Mouse (Mus musculus) embryo, embryonic 9.5 days (tissue): Measurements from ENCODE around the gene March4.

Experiments used
- DNase-seq: peaks from one replicate; pipeline ENCODE4 v3.0.0-alpha.2; 2017; ENCODE audit errors: extremely low spot score

Gene March4

DNA sequence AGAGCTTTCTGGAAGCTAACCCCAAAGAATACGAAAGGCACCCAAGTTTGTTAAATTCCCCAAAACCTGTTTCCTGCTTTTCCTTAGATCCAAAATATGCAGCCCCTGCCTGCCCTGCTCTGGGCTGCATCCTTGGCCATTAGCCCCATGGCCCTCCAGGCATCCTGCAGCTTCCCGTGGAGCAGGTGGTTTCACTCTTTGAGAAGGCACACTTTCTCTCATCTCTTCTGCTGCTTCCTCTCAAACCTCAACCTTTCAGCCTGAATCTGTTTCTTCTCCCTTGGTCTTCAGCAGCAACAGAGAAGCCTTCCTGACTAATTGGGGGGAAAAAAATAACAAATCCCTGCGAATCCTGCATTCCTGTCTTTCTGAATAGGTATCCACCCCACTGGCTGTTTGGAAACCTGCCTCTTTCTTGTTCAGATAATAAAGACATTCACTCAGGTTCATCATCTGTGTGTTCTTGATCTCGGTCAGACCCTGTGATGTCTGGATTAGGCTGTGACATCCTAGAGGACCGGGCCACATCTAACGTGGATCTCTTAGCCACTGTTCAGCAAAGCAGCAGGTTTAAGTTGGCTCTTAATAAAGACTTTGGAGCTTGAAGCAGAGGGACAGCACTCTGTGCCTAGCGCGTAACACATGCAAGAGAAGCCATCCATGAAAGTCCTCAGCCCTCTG, 6.1 kb downstream of the March4 start:
- no peak for DNase-seq

DNA sequence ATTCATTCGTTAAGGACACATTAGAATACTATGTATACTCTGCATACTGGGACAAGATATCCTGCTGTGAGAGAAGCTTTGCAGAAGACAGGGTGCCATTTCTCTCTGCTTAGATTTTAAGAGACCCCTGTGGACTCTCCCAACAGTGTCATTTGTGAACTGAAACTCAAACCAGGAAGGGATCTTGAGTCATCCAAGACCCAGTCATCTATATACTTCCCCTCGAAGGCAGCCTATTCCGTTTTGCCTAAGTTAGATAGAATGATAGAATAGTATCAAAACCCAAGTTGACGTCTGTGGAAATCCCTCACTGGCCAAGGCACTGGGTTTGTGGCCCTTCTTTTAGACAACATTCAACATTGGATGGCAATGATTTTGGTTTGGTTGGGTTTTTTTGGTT, 7.5 kb downstream of the March4 start:
- DNase-seq, result no peak

DNA sequence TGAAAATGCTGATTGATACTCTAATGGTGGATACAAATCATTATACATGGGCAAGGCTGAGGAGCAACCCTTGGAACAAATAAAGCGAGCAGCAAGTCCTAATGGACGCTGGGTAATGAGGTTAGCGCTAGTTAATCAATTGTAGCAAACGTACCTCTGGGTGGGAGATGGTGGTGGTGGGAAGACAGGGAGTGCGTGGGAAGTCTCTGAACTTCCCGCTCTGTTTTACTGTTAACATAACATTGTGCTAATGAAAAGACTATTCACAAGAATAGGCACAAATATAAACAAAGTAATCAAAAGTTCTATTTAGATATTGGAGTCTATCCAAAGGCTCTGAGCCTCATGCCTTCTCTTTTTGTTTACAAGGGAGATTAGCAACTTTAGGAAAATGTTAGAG, 13.1 kb downstream of the March4 start:
- no peak for DNase-seq

DNA sequence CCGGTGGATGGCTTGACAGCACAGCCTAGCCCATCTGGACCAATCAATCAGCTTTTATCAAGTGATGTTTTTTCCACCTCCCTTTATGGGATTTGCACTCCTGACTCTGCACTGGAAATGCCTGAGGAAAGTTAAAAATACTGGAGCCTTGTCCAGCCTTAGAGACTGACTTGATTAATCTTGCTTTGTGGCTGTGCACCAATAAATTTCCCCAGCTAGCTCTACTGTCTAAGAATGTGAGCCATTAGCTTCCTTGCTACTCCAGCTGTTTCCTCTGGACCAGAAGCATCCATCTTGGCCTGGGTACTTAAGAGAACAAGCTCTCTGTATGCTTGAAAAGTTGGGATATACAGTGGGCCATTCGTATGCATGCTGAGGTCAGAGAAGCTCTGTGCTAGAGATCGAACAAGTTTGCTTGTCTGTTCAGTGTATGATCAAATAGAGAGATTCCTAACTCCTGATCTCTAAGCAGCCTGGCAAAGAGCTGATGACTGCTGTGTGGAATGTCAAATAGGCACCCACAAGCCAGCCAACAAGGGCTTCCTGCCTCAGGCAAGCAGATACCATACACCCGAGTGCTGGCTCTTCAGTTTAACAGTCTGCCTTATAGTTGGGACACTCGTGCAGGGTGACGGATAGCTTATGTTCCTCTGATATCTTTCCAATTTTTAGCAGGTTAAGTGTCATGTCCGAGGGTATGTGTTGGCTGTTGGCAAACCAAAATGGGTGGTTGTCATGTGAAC, 25.8 kb downstream of the March4 start:
- no peak for DNase-seq

DNA sequence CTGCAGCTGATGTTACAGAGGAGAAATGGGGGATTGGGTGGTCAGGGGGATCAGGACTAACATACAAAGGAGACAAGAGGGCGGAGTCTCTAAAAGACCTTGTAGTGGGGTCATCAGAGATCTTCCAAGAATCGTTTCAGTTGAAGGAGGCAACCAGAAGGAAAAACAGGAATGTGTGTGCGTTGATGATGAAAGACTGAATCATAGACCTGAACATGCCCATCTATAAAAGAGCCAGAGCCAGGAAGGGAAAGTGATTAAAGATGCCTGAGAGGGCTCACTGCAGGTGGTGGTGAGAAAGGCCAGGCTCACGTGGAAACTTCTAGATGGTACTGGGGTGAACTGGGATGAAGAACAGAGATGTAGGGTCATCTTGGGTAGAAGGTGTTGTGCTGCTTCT, 27.2 kb downstream of the March4 start:
- DNase-seq, result no peak

DNA sequence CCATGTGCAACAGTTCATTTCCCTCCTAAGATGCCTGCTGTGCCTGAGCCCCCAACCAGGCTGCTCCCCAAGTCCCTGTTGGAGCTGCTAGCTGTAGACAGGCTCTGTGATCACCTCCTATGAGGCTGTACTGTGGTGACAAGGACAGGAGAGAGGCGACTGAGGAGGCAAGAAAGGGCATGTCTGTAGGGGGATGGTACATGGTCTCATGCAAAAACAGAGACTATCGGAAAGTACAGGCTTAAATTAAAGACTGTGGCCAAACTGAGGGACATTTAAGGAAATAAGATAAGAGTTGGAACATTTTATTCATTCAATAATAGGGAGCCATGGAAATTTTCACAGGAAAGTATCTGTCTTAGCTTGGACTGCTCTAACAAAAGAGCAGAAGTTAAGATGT, 29.1 kb downstream of the March4 start:
- no peak for DNase-seq

DNA sequence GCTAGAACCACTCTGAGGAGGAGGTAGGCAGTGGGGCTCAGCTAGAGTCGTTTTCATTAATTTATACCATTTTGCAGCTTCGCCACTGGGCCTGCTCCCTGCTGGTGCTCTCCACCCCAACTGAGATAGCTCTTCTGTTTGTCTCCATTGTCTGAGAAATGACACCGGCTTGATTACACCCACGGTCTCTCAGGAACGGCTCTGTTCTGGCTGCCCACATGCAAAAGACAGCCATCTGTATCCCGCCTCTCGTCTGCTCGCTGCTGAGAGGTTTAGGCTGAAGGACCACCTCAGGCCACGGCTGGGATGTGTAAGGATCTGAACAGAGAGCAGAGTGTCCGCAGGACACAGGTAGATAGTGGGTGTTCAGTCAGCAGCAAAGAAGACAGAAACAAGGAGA, 30.5 kb downstream of the March4 start:
- DNase-seq, result no peak

DNA sequence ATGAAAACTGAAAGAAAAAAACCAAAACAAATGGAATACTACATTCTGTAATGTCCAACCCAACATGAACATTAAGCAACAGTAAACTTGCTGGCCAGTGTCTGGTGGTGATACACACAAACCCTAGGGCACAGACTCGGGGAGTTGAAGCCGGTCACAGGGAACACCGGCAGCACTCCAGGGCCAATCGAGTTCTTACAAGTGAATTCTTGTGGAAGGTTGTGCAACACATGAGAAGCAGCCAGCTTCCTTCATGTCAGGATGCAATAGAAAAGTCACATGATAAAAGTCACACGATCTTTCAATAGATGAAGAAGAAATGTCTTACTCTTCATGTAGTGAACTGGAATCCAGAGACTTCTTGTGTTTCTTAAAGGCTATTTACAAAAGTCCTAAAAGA, 39.1 kb downstream of the March4 start:
- DNase-seq, result no peak

DNA sequence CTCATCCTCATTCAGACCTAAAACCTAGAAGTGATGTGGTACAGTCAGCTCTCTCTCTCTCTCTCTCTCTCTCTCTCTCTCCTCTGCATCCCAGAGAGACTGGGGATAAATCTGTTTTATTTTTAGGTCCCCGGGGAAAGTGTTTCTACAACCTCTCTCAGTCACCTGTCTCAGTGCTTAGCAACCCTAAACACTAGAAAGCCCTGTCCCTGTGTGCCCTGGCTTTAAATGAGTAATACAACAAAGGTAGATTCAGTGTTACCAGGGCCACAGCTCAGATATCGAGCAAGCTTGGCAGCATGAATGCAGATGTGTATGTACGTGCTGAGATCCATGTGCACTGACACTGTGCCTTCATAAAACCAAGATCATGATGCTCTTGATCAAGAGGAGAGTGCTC, 43.3 kb downstream of the March4 start:
- DNase-seq, result no peak

DNA sequence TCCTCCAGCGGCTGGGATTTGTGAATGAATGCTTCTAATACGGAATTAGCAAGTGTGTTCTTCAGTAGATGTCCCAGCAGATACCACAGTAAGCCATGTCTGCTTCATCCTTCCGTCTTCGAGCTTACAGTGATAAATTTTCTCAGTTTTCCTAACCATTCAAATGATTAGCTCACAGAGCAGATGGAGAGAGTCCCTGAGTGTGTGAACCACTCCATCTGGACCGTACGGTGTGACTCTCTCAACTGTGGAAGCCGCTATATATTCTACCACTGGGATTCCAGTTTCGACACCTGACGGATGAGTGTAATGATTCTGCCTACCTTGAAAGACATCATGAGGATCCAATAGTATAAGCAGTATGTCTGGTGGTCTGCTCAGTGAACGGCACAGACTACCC, 44.1 kb downstream of the March4 start:
- DNase-seq, result no peak

DNA sequence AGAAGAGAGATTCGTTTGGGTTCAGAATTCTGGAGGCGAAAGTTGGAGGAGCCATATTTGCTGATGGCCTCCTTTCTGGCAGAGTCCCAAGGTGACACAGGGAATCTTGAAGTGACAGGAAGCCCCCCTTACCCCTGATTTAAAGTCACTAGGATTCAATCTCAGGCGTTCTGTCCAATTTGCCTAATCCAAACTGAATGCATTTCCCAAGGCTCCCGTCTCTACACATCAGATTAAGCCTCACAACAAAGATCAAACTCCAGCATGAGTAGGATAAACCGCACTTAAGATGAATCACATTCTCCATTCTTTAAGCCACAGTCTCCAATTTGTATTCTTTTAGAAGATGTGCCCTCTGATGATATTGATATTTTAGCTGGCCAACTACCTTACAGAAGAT, 45.4 kb downstream of the March4 start:
- DNase-seq, result no peak

DNA sequence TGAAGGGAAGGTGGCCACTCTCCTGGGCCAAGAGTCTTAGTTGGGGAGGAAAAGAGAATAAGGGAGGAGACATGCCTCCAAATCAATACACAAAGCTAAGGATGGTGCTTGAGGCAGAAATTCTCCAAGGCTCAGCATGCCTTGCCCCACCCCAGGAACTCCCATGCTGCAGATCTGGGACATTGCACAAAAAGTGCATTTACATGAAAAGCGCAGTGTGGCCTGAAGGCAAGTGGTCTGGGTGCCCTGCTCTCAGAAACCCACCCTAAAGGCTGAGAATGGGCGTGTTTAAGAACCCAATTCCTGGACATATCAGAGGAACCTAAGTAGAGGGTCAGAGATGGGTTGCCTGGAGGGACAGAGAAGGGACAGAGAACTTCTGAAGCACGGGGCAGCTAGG, 45.9 kb downstream of the March4 start:
- DNase-seq, result no peak

DNA sequence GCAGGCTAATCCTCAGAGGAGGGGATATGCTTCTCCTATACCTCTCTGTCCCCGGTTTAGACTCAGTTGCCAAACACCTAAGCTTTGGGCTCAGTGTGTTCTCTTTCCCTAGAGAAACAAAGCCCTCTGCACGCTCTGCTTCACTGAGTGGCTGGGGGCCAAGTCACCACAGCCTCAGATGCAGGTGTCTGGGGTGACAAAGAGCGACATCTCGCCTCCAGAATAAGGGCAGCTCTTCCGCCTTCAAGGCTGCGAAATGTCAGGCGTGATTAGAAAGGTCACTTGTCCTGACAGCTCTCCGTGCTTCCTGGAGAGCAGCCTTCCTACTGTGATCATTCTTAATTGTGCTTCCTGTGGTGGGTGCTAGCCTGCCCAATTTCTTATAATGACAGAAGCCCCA, 46.5 kb downstream of the March4 start:
- DNase-seq, result peak; percentile 7

DNA sequence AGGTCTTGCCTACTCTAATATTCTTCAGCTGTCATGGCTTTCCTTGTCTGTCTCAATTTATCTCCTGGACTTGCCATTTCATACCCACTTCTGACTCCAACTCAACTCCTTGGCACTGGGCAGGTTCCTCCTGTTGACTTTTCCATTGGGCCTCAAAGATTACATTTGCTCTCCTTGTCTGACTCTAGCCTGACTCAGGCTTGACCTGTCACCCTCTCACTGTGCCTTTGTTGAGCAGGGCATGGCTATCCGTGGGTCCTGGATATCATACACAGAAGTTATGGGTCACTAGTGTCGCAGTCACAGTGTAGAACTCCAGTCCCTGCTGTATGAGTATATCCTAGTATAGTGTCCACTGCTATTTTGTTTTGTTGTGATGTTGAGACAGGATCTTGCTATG, 60.1 kb downstream of the March4 start:
- no peak for DNase-seq

DNA sequence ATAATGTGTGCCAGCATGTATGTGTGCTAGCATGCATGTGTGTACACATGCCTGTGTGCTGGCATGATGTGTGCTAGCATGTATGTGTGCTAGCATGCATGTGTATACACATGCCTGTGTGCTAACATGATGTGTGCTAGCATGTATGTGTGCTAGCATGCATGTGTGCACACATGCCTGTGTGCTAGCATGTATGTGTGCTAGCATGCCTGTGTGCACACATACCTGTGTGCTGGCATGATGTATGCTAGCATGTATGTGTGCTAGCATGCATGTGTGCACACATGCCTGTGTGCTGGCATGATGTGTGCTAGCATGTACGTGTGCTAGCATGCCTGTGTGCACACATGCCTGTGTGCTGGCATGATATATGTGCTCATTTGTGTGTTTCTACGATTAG, 67.7 kb downstream of the March4 start:
- no peak for DNase-seq

DNA sequence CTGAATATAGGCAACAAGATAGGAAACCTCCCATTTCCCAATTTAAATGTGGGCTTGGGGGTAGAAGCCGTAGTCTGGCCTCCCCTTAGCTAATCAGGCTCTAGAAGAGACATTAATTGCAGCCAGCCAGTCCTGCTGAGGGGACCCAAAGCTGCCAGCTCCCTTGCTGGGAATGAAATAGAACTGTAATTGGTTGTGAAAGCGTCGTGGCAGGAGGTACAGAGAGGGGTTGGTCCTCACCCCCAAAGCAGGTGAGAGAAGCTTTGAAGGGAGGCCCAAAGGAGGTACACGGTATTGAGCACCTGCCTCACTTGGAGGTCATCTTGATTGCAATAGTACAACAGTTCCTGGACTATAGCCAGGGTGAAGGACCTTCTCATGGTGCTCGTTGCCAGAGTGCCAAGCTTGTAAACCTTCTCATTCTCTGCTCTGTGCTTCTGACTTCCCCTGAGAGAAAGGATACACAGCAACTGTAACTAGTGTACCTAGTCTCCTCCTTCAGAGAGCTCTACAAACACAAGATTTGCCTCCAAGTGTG, 68.2 kb downstream of the March4 start:
- DNase-seq, result no peak

DNA sequence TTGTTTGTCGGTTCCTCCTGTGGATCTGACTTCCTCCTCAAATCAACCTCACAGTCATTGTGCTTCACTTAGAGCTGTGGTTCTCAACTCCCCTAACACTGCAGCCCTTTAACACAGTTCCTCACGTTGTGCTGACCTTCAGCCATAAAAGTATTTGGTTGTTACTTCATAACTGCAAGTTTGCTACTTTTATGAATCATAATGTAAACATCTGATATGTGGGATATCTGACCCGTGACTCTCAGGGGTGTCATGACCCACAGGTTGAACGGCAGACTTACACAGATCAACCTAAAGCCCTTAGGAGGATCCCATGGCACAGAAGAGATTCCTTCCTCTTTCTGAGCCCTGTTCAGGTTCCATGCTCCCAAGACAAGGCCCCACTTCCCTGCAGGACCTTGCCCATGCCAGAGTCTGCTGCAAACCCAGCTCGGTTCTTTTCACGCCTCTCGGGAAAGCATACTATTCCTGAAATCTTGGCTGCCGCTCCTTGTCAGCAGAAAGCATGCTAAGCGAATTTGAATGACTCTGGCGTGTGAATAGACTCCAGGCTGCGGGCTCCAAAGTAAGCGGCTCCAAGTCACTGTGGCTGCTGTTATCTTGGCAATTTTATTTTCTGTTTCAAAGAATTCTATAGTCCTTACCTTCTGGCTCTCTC, 71.7 kb downstream of the March4 start:
- no peak for DNase-seq

DNA sequence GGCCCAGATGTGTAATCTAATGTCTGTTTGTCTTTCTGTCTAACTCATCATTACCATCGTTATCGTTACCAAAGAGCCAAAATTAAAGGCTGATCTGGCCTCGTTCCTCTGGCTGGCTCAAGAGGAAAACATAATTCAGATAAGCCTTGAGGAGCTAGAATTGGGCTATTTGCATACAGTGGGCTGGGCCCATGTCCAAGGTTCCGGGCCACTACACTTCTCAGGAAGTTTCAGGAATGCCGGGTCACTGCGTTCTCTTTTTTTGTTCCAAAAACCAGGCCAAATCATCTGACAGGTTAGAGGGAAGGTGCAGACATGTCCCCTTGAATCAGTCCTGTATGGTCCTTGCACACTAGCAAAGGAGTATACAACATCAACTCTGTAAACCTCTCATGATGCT, 74.2 kb downstream of the March4 start:
- DNase-seq, result no peak

DNA sequence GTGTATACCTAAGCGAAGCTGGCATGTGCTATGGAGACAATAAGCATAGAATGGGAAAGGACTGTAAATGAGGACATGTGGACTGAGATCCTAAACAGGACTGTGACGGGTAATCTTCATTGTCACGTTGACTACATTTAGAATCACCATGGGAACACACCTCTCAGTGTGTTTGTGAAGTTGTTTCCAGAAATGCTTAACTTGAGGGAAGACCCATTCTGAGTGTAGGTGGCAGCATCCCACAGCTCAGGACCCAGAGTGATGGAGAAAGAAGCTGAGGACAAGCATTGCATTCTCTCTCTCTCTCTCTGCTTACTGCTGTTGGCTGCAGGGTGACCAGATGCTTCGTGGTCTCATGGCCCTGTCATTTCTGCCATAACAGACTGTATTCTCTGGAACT, 79.1 kb downstream of the March4 start:
- DNase-seq, result no peak

DNA sequence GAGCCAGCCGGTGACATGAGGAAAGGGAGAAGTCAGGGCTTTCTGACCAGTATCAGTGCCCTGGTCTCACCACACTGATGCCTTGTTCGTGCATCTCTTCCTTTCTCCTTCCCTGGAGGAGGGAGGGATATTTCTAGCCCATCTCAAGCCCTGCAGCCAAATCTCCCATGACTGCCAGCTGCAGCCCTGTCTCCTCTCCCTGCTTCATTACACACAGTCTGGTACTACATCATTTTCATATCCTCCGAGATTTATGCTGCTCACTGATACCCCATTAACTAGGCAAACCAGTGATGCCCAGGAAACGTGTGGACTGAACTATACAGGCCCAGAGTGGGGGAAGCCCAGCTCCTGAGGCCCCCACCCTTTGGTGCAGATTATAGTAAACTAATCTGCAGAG, 80.8 kb downstream of the March4 start:
- DNase-seq, result no peak

DNA sequence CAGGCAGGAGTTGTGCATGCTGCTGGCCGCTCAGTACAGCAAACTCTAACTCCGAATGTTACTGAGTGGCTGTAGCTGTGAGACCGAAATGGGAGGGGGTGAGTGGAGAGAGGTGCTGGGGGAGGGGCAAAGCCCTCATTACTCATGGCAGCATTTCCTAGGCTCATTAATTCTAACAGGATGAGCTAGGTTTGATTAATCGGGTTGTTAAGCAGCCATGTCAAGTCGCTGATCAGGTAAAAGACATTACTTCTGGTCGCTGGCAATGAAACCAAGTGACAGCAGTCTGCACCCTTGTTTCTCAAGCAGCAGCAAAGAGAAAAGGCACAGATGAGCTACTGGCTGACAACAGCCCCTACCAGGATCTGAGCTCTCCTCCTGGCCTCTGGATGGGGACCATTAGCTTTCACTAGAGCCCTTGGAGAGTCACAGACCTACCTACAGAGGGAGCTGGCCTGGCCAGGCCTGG, 82.0 kb downstream of the March4 start:
- DNase-seq, result no peak

DNA sequence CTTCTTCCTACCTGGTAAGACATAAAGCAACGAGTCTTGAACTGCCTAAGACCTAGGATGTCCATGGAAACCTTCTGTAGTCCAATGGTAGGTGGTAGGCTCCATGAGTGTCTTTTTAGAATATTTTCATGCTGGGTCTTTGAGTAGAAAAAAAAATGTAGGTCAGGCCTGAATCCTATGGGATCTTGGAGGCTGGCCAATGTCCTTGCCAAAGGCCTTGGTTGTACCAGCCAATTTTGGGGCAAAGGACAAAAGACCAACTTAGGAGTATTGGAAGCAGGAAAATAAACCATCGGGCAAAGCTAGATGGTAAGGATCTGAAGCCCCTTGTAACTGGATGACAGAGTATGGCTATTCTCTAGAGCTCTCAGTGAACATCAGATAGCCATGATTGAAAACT, 83.9 kb downstream of the March4 start:
- DNase-seq, result no peak

DNA sequence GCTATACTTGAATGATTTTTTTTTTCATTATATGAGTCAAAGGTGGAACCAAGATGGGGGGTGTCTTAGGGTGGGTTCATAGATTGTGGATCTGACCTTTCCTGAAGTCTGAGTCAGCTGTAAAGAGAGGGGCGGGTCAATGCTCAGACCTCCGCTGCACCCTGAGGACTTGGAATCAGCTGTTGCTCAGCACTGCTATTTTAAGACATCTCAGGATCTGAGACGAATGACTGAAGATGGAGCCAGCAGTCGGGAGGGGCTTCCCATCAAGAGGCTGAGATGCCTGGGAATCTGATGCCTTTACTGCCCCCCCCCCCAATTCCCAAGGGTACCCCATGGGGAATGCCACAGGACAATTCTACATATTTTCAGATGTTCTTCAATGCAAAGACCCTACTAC, 85.9 kb downstream of the March4 start:
- DNase-seq, result peak; percentile 2
